Mouse (Mus musculus) hindbrain, embryonic 14.5 days (tissue): Measurements from ENCODE around the gene Tnrc18. TPM values are rescaled to one million over a fixed set of nuclear protein-coding genes. Genes with fewer than 3 reads are reported as not detected.

Experiments used
- ATAC-seq: fragments of 200-750 bp; cut with Nextera tagmentation; 2 replicates; pipeline ENCODE4 v1.8.0; 2017; ENCODE audit warnings: moderate number of reproducible peaks, mild to moderate bottlenecking, moderate TSS enrichment, moderate library complexity; ENCODE audit not compliant: low FRiP score
- DNase-seq: peaks from one replicate; pipeline ENCODE4 v3.0.0-alpha.2; 2015; ENCODE audit warnings: low spot score
- H3K27ac ChIP-seq: fragments of 300-500 bp; sonication (generic); 2 replicates; pipeline ENCODE4 v1.5.1; 2014; ENCODE audit warnings: mild to moderate bottlenecking, moderate library complexity
- H3K27me3 ChIP-seq: fragments of 300-500 bp; sonication (generic); 2 replicates; pipeline ENCODE4 v1.6.1; 2014; ENCODE audit warnings: mild to moderate bottlenecking, low read length, mixed read lengths; ENCODE audit not compliant: control insufficient read depth, insufficient read depth
- H3K36me3 ChIP-seq: fragments of 300-500 bp; sonication (generic); replicated peaks from 2 replicates; pipeline ENCODE4 v1.6.1; 2014; ENCODE audit not compliant: control insufficient read depth, insufficient read depth
- H3K4me1 ChIP-seq: fragments of 300-500 bp; sonication (generic); replicated peaks from 2 replicates; pipeline ENCODE4 v1.6.1; 2014; ENCODE audit warnings: antibody characterized with exemption, low read length, mixed read lengths; ENCODE audit not compliant: control insufficient read depth, insufficient read depth
- H3K4me2 ChIP-seq: fragments of 300-500 bp; sonication (generic); replicated peaks from 2 replicates; pipeline ENCODE4 v1.6.1; 2014; ENCODE audit warnings: mild to moderate bottlenecking, moderate library complexity
- H3K4me3 ChIP-seq: fragments of 300-500 bp; sonication (generic); replicated peaks from 2 replicates; pipeline ENCODE4 v1.5.1; 2014; ENCODE audit warnings: mild to moderate bottlenecking, low read length
- H3K9ac ChIP-seq: fragments of 300-500 bp; sonication (generic); 2 replicates; pipeline ENCODE4 v1.6.1; 2014
- H3K9me3 ChIP-seq: fragments of 300-500 bp; sonication (generic); 2 replicates; pipeline ENCODE4 v1.6.1; 2016; ENCODE audit warnings: low read length; ENCODE audit not compliant: control insufficient read depth
- WGBS: fragments of 180-500 bp; shearing (Covaris S2); extraction: QIAGEN DNeasy Blood & Tissue Kit; methylation state at CpG from one replicate; pipeline ENCODE4 v1.1.7; 2014; 5-methylcytosine and 5-hydroxymethylcytosine counted together
- polyA plus RNA-seq: library from polyadenylated mRNA; unstranded; fragments of >200 nt; fragmentation: Nextera tagmentation; extraction: Ambion mirVana; gene quantifications from 2 replicates; pipeline ENCODE4 v1.2.1, GENCODE M21; 2014

The Tnrc18 gene
- polyA plus RNA-seq, 1 experiment from 2014 or later = 38.9 TPM

GRCm38 (mm10) chr5:142694627-142695340 lies 122.7 kb downstream of the Tnrc18 start:
- 7% methylated on average over 12 of the region's 12 CpGs for WGBS
- Histone ChIP-seq H3K9me3 (no peaks in the 10 kb centered on the region), H3K27me3 (no peaks in the 10 kb centered on the region), H3K4me1 (peaks cover 9% of the 10 kb centered on the region), H3K27ac (no peak overlapping the region), H3K4me2 (no peak overlapping the region), H3K36me3 (no peaks in the 10 kb centered on the region), H3K9ac (no peak overlapping the region), H3K4me3 (no peak overlapping the region)
- ATAC-seq = no peak
- DNase-seq = peak; percentile 59

- no peak overlapping the region for H3K9ac ChIP-seq
- no peaks in the 10 kb centered on the region for H3K9me3 ChIP-seq
- DNase-seq = no peak
- H3K4me1 ChIP-seq = peaks cover 9% of the 10 kb centered on the region
- H3K27ac ChIP-seq = no peak overlapping the region
- ATAC-seq = 0 out of 2 replicates have a peak, but pooled peaks have one; percentile 11
- no peak overlapping the region for H3K4me3 ChIP-seq
- no peak overlapping the region for H3K4me2 ChIP-seq
- WGBS = 43% methylated on average over 8 of the region's 8 CpGs
- no peaks in the 10 kb centered on the region for H3K27me3 ChIP-seq
- H3K36me3 ChIP-seq = no peaks in the 10 kb centered on the region
Observed at GRCm38 (mm10) chr5:142693738-142694430, 123.6 kb downstream of the Tnrc18 start.

GRCm38 (mm10) chr5:142692971-142693737 lies 124.3 kb downstream of the Tnrc18 start:
- no peak overlapping the region for H3K27ac ChIP-seq
- WGBS = 64% methylated on average over 12 of the region's 12 CpGs
- H3K4me2 ChIP-seq = no peak overlapping the region
- H3K36me3 ChIP-seq = no peaks in the 10 kb centered on the region
- no peaks in the 10 kb centered on the region for H3K9me3 ChIP-seq
- no peak overlapping the region for H3K9ac ChIP-seq
- ATAC-seq = peak; percentile 48; the same call in 1 of the 2 replicates
- no peaks in the 10 kb centered on the region for H3K27me3 ChIP-seq
- no peak overlapping the region for H3K4me3 ChIP-seq
- DNase-seq = no peak
- peaks cover 9% of the 10 kb centered on the region for H3K4me1 ChIP-seq

- no peak for ATAC-seq
- no peak for DNase-seq
- Histone ChIP-seq H3K27me3 (no peaks in the 10 kb centered on the region), H3K36me3 (no peaks in the 10 kb centered on the region), H3K4me3 (no peak within 1 kb of the TSS), H3K4me2 (no peak within 1 kb of the TSS), H3K4me1 (peaks cover 9% of the 10 kb centered on the region), H3K9me3 (no peaks in the 10 kb centered on the region), H3K27ac (no peak within 1 kb of the TSS), H3K9ac (no peak within 1 kb of the TSS)
- WGBS = 54% methylated on average over 14 of the region's 14 CpGs
Observed at GRCm38 (mm10) chr5:142692248-142692647, 125.2 kb downstream of the Tnrc18 start, which contains the start of gene Slc29a4. TSS of gene Slc29a4 (plus strand) at chr5:142692512.

GRCm38 (mm10) chr5:142690343-142690742 lies 127.1 kb downstream of the Tnrc18 start:
- Histone ChIP-seq H3K4me2 (no peak overlapping the region), H3K36me3 (no peaks in the 10 kb centered on the region), H3K4me3 (no peak overlapping the region), H3K9me3 (no peaks in the 10 kb centered on the region), H3K27me3 (no peaks in the 10 kb centered on the region), H3K27ac (no peak overlapping the region), H3K4me1 (peaks cover 9% of the 10 kb centered on the region), H3K9ac (no peak overlapping the region)
- no peak for ATAC-seq
- WGBS = 88% methylated on average over 3 of the region's 3 CpGs
- no peak for DNase-seq

GRCm38 (mm10) chr5:142688866-142689265 lies 128.6 kb downstream of the Tnrc18 start:
- no peak overlapping the region for H3K9ac ChIP-seq
- 52% methylated on average over 6 of the region's 6 CpGs for WGBS
- H3K27me3 ChIP-seq = no peaks in the 10 kb centered on the region
- H3K36me3 ChIP-seq = no peaks in the 10 kb centered on the region
- peaks cover 9% of the 10 kb centered on the region for H3K4me1 ChIP-seq
- no peak overlapping the region for H3K4me2 ChIP-seq
- H3K27ac ChIP-seq = no peak overlapping the region
- H3K4me3 ChIP-seq = no peak overlapping the region
- no peak for ATAC-seq
- DNase-seq = no peak
- H3K9me3 ChIP-seq = no peaks in the 10 kb centered on the region

GRCm38 (mm10) chr5:142682529-142682928 lies 134.9 kb downstream of the Tnrc18 start:
- no peaks in the 10 kb centered on the region for H3K9me3 ChIP-seq
- H3K4me1 ChIP-seq = no peaks in the 10 kb centered on the region
- no peaks in the 10 kb centered on the region for H3K36me3 ChIP-seq
- no peak overlapping the region for H3K4me2 ChIP-seq
- no peaks in the 10 kb centered on the region for H3K27me3 ChIP-seq
- ATAC-seq (no peak), DNase-seq (no peak)
- no peak overlapping the region for H3K9ac ChIP-seq
- 92% methylated on average over 5 of the region's 5 CpGs for whole genome bisulfite sequencing
- H3K4me3 ChIP-seq = no peak overlapping the region
- no peak overlapping the region for H3K27ac ChIP-seq

GRCm38 (mm10) chr5:142681911-142682310 lies 135.6 kb downstream of the Tnrc18 start:
- Histone ChIP-seq H3K27me3 (no peaks in the 10 kb centered on the region), H3K27ac (no peak overlapping the region), H3K36me3 (no peaks in the 10 kb centered on the region), H3K4me3 (no peak overlapping the region), H3K9ac (no peak overlapping the region), H3K4me1 (no peaks in the 10 kb centered on the region), H3K4me2 (no peak overlapping the region), H3K9me3 (no peaks in the 10 kb centered on the region)
- 83% methylated on average over 3 of the region's 3 CpGs for WGBS
- no peak for ATAC-seq
- no peak for DNase-seq

- 97% methylated on average over 1 of the region's 1 CpGs for WGBS
- no peak overlapping the region for H3K27ac ChIP-seq
- no peaks in the 10 kb centered on the region for H3K27me3 ChIP-seq
- H3K4me3 ChIP-seq = no peak overlapping the region
- H3K9me3 ChIP-seq = no peaks in the 10 kb centered on the region
- no peak for DNase-seq
- no peak for ATAC-seq
- no peak overlapping the region for H3K4me2 ChIP-seq
- no peaks in the 10 kb centered on the region for H3K36me3 ChIP-seq
- no peak overlapping the region for H3K9ac ChIP-seq
- H3K4me1 ChIP-seq = no peaks in the 10 kb centered on the region
Observed at GRCm38 (mm10) chr5:142679065-142679464, 138.4 kb downstream of the Tnrc18 start.
